ENCODE assay signal across 20 mouse cellular contexts in the genomic region with DNA sequence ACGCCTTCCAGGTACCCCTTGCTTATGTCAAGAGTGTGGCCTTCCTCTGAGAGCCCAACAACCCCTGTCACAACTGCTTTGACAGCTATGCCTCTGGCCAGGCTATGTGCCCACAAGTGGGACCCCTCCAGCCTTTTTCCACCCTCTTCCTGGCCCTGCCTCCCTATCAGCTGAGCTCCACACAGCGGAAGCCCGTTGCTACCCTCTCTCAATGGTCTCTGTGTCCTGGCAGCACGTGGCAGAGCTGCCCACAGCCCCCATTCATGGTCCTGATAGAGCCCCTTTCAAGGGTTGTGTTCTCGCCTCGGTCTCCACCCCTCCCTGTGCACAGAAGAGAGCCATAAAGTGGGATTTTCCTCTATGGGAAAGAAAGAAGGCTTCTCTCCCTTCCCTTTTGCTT.
DNase-seq lines count a peak whose midpoint lies in the region; ATAC-seq and TF ChIP-seq lines count a peak whose summit lies in the region.
"Had no signal": no experiment of that assay in that cellular context is flagged by ENCODE, and none has a peak within 500 bp of the region (broad histone marks: within the 10 kb centered on the region; RNA-seq: fewer than 3 reads in every experiment).

No protein-coding gene starts in this region.

- no peaks in the 10 kb centered on the region for H3K36me3 ChIP-seq in hindbrain, postnatal 0 days (ENCODE audit: insufficient read depth, low read length)
- H3K36me3 ChIP-seq in hindbrain, embryonic 10.5 days: no peaks in the 10 kb centered on the region
- peaks cover 6% of the 10 kb centered on the region; the same call in 1 of the 2 replicates for H3K36me3 ChIP-seq in limb, embryonic 13.5 days
- H3K36me3 ChIP-seq in limb, embryonic 10.5 days: no peaks in the 10 kb centered on the region
- H3K36me3 ChIP-seq: embryonic facial prominence, embryonic 15.5 days; forebrain, embryonic 15.5 days; heart, embryonic 10.5 days had no signal

- H3K9me3 ChIP-seq in hindbrain, postnatal 0 days (ENCODE audit: low read length): no peaks in the 10 kb centered on the region
- no peaks in the 10 kb centered on the region for H3K9me3 ChIP-seq in hindbrain, embryonic 10.5 days
- H3K9me3 ChIP-seq in limb, embryonic 13.5 days: no peaks in the 10 kb centered on the region
- no peaks in the 10 kb centered on the region for H3K9me3 ChIP-seq in limb, embryonic 10.5 days (replicated peaks)
- H3K9me3 ChIP-seq: embryonic facial prominence, embryonic 15.5 days; forebrain, embryonic 15.5 days; heart, embryonic 10.5 days had no signal

- no peak overlapping the region for H3K4me3 ChIP-seq in hindbrain, postnatal 0 days (ENCODE audit: low read length)
- no peak overlapping the region for H3K4me3 ChIP-seq in hindbrain, embryonic 10.5 days
- no peak overlapping the region for H3K4me3 ChIP-seq in limb, embryonic 13.5 days
- no peak overlapping the region for H3K4me3 ChIP-seq in limb, embryonic 10.5 days
- H3K4me3 ChIP-seq: embryonic facial prominence, embryonic 15.5 days; erythroblast, embryonic 14.5 days; forebrain, embryonic 15.5 days; heart, embryonic 10.5 days had no signal

- TF ChIP-seq CTCF in hindbrain, postnatal 0 days (IDR thresholded peaks at IDR 0.05; ENCODE audit: low read depth): no peak
- no peak for TF ChIP-seq CTCF in brain, embryonic 14.5 days (IDR thresholded peaks at IDR 0.05; ENCODE audit: borderline replicate concordance, extremely low read depth, insufficient read depth, insufficient read length)

- no peak overlapping the region for H3K27ac ChIP-seq in hindbrain, postnatal 0 days
- H3K27ac ChIP-seq in hindbrain, embryonic 10.5 days: no peak overlapping the region
- H3K27ac ChIP-seq in limb, embryonic 13.5 days: no peak overlapping the region
- H3K27ac ChIP-seq in limb, embryonic 10.5 days: no peak overlapping the region
- H3K27ac ChIP-seq: embryonic facial prominence, embryonic 15.5 days; forebrain, embryonic 15.5 days; heart, embryonic 10.5 days; hindbrain, embryonic 14.5 days had no signal

- H3K4me2 ChIP-seq in hindbrain, postnatal 0 days (ENCODE audit: low read depth, low read length): no peak overlapping the region
- H3K4me2 ChIP-seq in limb, embryonic 13.5 days (replicated peaks): no peak overlapping the region
- H3K4me2 ChIP-seq: embryonic facial prominence, embryonic 15.5 days; forebrain, embryonic 15.5 days; hindbrain, embryonic 14.5 days had no signal

- no peaks in the 10 kb centered on the region for H3K27me3 ChIP-seq in hindbrain, postnatal 0 days (ENCODE audit: insufficient read depth, low read length)
- H3K27me3 ChIP-seq in hindbrain, embryonic 10.5 days (ENCODE audit: insufficient read depth, poor library complexity, severe bottlenecking): 0 out of 2 replicates have a peak, but pooled peaks cover 5% of the 10 kb centered on the region
- no peaks in the 10 kb centered on the region for H3K27me3 ChIP-seq in limb, embryonic 13.5 days
- 0 out of 2 replicates have a peak, but pooled peaks cover 14% of the 10 kb centered on the region for H3K27me3 ChIP-seq in limb, embryonic 10.5 days (ENCODE audit: low read depth, poor library complexity, severe bottlenecking)
- H3K27me3 ChIP-seq: embryonic facial prominence, embryonic 15.5 days; forebrain, embryonic 15.5 days had no signal

- no peaks in the 10 kb centered on the region for H3K4me1 ChIP-seq in hindbrain, postnatal 0 days (ENCODE audit: insufficient read depth, low read length)
- H3K4me1 ChIP-seq in hindbrain, embryonic 10.5 days (replicated peaks): 0 out of 2 replicates have a peak, but pooled peaks cover 3% of the 10 kb centered on the region
- H3K4me1 ChIP-seq in limb, embryonic 13.5 days: peaks cover 16% of the 10 kb centered on the region
- 0 out of 2 replicates have a peak, but pooled peaks cover 8% of the 10 kb centered on the region for H3K4me1 ChIP-seq in limb, embryonic 10.5 days
- H3K4me1 ChIP-seq: embryonic facial prominence, embryonic 15.5 days; forebrain, embryonic 15.5 days; heart, embryonic 10.5 days had no signal

- peak; percentile 54; the same call in 1 of the 2 replicates for ATAC-seq in hindbrain, postnatal 0 days
- 0 out of 2 replicates have a peak, but pooled peaks have one; percentile 25 for ATAC-seq in limb, embryonic 13.5 days (ENCODE audit: low FRiP score, low read depth)
- ATAC-seq: forebrain, embryonic 15.5 days; inflammation-experienced regulatory T-cells, adult 6 months had no signal

- TF ChIP-seq POLR2A in brain, embryonic 14.5 days (IDR thresholded peaks at IDR 0.05; ENCODE audit: borderline replicate concordance, extremely low read depth, insufficient read depth, insufficient read length, poor library complexity, severe bottlenecking): no peak

- peak; percentile 28 for DNase-seq in hindbrain, postnatal 0 days (ENCODE audit: low spot score)
- no peak for DNase-seq in hindbrain, embryonic 10.5 days (ENCODE audit: low spot score)
- no peak for DNase-seq in limb, embryonic 10.5 days (ENCODE audit: low spot score)
- DNase-seq in brain, adult 2 months (ENCODE audit: low read depth, low spot score): peak; percentile 43
- DNase-seq in brain, embryonic 14.5 days (ENCODE audit: low read depth): peak; percentile 13
- no peak for DNase-seq in lung, postnatal 25 days (ENCODE audit: low spot score)
- DNase-seq: adrenal gland, adult 8-10 months; cerebellum, adult 11-12 months; cerebellum, adult 9-10 months; cerebellum, postnatal 25 days; gastrocnemius, postnatal 10 days; heart, postnatal 10 days; heart, postnatal 4 days had no signal

- 59% methylated on average over 6 of the region's 6 CpGs for WGBS in hindbrain, postnatal 0 days
- 80% methylated on average over 6 of the region's 6 CpGs for WGBS in hindbrain, embryonic 10.5 days
- 71% methylated on average over 6 of the region's 6 CpGs for WGBS in limb, embryonic 13.5 days
- WGBS in limb, embryonic 10.5 days: 82% methylated on average over 6 of the region's 6 CpGs

- H3K9ac ChIP-seq in hindbrain, postnatal 0 days (replicated peaks; ENCODE audit: low read length): no peak overlapping the region
- no peak overlapping the region for H3K9ac ChIP-seq in limb, embryonic 13.5 days
- H3K9ac ChIP-seq: embryonic facial prominence, embryonic 15.5 days; forebrain, embryonic 15.5 days; hindbrain, embryonic 14.5 days had no signal

Comparison
In these comparisons a context has a peak if more than half of its experiments do, and no peak if none do; other contexts are left out.
1. DNase-seq: peak in hindbrain, postnatal 0 days (single experiment), brain, adult 2 months (single experiment) and brain, embryonic 14.5 days (single experiment); none in hindbrain, embryonic 10.5 days (single experiment), limb, embryonic 10.5 days (single experiment) and lung, postnatal 25 days (single experiment).